7 mouse cellular contexts compared by ENCODE assay signal in genomic region chr2:32876490-32877302, GRCm38 (mm10). TPM values are rescaled to one million over a fixed set of nuclear protein-coding genes. Genes with fewer than 3 reads are reported as not detected.
DNase-seq lines count a peak whose midpoint lies in the region; ATAC-seq and TF ChIP-seq lines count a peak whose summit lies in the region.

No protein-coding gene starts in this region.

- H3K27ac ChIP-seq in lung, embryonic 16.5 days (ENCODE audit: low read length), result peak overlapping the region; percentile 97
- H3K27ac ChIP-seq in embryonic facial prominence, embryonic 14.5 days (replicated peaks; ENCODE audit: low read depth, low read length), result peak overlapping the region; percentile 91
- peak overlapping the region; percentile 79 for H3K27ac ChIP-seq in intestine, postnatal 0 days (ENCODE audit: low read depth, low read length)
- peak overlapping the region; percentile 93 for H3K27ac ChIP-seq in midbrain, embryonic 14.5 days (replicated peaks; ENCODE audit: low read depth, low read length)

- intact Hi-C loops in left cerebral cortex, postnatal 25 days (cut with DNase I), result loop anchor here (2.0 kb wide), 1 partner anchor 32 kb away; no protein-coding TSS in a partner anchor

- H3K9me3 ChIP-seq in lung, embryonic 16.5 days (ENCODE audit: control insufficient read depth, low read length), result no peaks in the 10 kb centered on the region
- no peaks in the 10 kb centered on the region for H3K9me3 ChIP-seq in embryonic facial prominence, embryonic 14.5 days (ENCODE audit: control insufficient read depth, low read length)
- no peaks in the 10 kb centered on the region for H3K9me3 ChIP-seq in intestine, postnatal 0 days (ENCODE audit: control insufficient read depth)
- H3K9me3 ChIP-seq in midbrain, embryonic 14.5 days (ENCODE audit: control insufficient read depth, low read length), result no peaks in the 10 kb centered on the region

- H3K4me1 ChIP-seq in lung, embryonic 16.5 days (replicated peaks; ENCODE audit: control insufficient read depth, insufficient read depth, low read length), result peaks cover 60% of the 10 kb centered on the region
- H3K4me1 ChIP-seq in embryonic facial prominence, embryonic 14.5 days (ENCODE audit: control insufficient read depth, insufficient read depth, low read length), result peaks cover 59% of the 10 kb centered on the region
- peaks cover 17% of the 10 kb centered on the region for H3K4me1 ChIP-seq in intestine, postnatal 0 days (replicated peaks; ENCODE audit: control insufficient read depth, insufficient read depth, low read length)
- H3K4me1 ChIP-seq in midbrain, embryonic 14.5 days (ENCODE audit: control insufficient read depth, insufficient read depth, low read length), result peaks cover 56% of the 10 kb centered on the region

- DNase-seq in lung, postnatal 25 days (ENCODE audit: low spot score), result no peak
- no peak for DNase-seq in embryonic facial prominence, embryonic 14.5 days (ENCODE audit: low spot score)
- DNase-seq in midbrain, embryonic 14.5 days, result peak; percentile 48
- DNase-seq in left cerebral cortex, postnatal 25 days (ENCODE audit: low spot score in 2 of 2), result no peak

- peak overlapping the region; percentile 96 for H3K9ac ChIP-seq in lung, embryonic 16.5 days (ENCODE audit: low read length)
- H3K9ac ChIP-seq in embryonic facial prominence, embryonic 14.5 days (ENCODE audit: low read depth, low read length), result peak overlapping the region; percentile 92
- H3K9ac ChIP-seq in intestine, postnatal 0 days (ENCODE audit: low read depth, low read length), result peak overlapping the region; percentile 81
- peak overlapping the region; percentile 90 for H3K9ac ChIP-seq in midbrain, embryonic 14.5 days (replicated peaks; ENCODE audit: low read length)

- TF ChIP-seq CTCF in intestine, postnatal 0 days (IDR thresholded peaks at IDR 0.05; ENCODE audit: low read depth), result no peak

- H3K4me3 ChIP-seq in lung, embryonic 16.5 days (ENCODE audit: low read length), result peak overlapping the region; percentile 91
- H3K4me3 ChIP-seq in embryonic facial prominence, embryonic 14.5 days (ENCODE audit: low read depth, low read length), result peak overlapping the region; percentile 88
- peak overlapping the region; percentile 78 for H3K4me3 ChIP-seq in intestine, postnatal 0 days (ENCODE audit: low read depth, low read length)
- H3K4me3 ChIP-seq in midbrain, embryonic 14.5 days (replicated peaks; ENCODE audit: low read depth, low read length), result peak overlapping the region; percentile 82

- WGBS in lung, embryonic 16.5 days, result 2% methylated on average over 20 of the region's 20 CpGs
- WGBS in embryonic facial prominence, embryonic 14.5 days, result 2% methylated on average over 15 of the region's 20 CpGs
- 2% methylated on average over 20 of the region's 20 CpGs for WGBS in intestine, postnatal 0 days
- 4% methylated on average over 20 of the region's 20 CpGs for WGBS in midbrain, embryonic 14.5 days

- no peaks in the 10 kb centered on the region for H3K27me3 ChIP-seq in lung, embryonic 16.5 days (ENCODE audit: control insufficient read depth, insufficient read depth, low read depth, low read length)
- no peaks in the 10 kb centered on the region for H3K27me3 ChIP-seq in embryonic facial prominence, embryonic 14.5 days (replicated peaks; ENCODE audit: control insufficient read depth, insufficient read depth, low read length)
- no peaks in the 10 kb centered on the region for H3K27me3 ChIP-seq in intestine, postnatal 0 days (replicated peaks; ENCODE audit: control insufficient read depth, insufficient read depth, low read length)
- H3K27me3 ChIP-seq in midbrain, embryonic 14.5 days (ENCODE audit: control insufficient read depth, insufficient read depth, low read length), result no peaks in the 10 kb centered on the region

- ATAC-seq in lung, embryonic 16.5 days (ENCODE audit: low read depth), result no peak
- ATAC-seq in embryonic facial prominence, embryonic 14.5 days (ENCODE audit: low read depth), result no peak
- ATAC-seq in intestine, postnatal 0 days, result peak; percentile 29; the same call in 1 of the 2 replicates
- ATAC-seq in midbrain, embryonic 14.5 days (ENCODE audit: low FRiP score, low TSS enrichment), result peak; percentile 38
- no peak for ATAC-seq in erythroid progenitor cell, adult 5-6 weeks (replicated peaks; ENCODE audit: low FRiP score, poor library complexity, severe bottlenecking)

- H3K4me2 ChIP-seq in lung, embryonic 16.5 days (ENCODE audit: low read depth, low read length), result peak overlapping the region; percentile 80
- peak overlapping the region; percentile 91 for H3K4me2 ChIP-seq in embryonic facial prominence, embryonic 14.5 days (ENCODE audit: low read depth, low read length)
- H3K4me2 ChIP-seq in intestine, postnatal 0 days (replicated peaks; ENCODE audit: low read depth), result peak overlapping the region; percentile 83
- H3K4me2 ChIP-seq in midbrain, embryonic 14.5 days (ENCODE audit: low read length), result peak overlapping the region; percentile 93

- H3K36me3 ChIP-seq in lung, embryonic 16.5 days (ENCODE audit: control insufficient read depth, insufficient read depth, low read length), result no peaks in the 10 kb centered on the region
- H3K36me3 ChIP-seq in embryonic facial prominence, embryonic 14.5 days (ENCODE audit: control insufficient read depth, insufficient read depth, low read length), result no peaks in the 10 kb centered on the region
- H3K36me3 ChIP-seq in intestine, postnatal 0 days (ENCODE audit: control insufficient read depth, insufficient read depth), result no peaks in the 10 kb centered on the region
- H3K36me3 ChIP-seq in midbrain, embryonic 14.5 days (ENCODE audit: control insufficient read depth, insufficient read depth, low read length), result no peaks in the 10 kb centered on the region

RNA-seq across cellular contexts. Expression of gene Fam129b, which starts 0.8 kb away (rescaled TPM):
- polyA plus RNA-seq in lung, embryonic 16.5 days (2015; fragmentation: Nextera tagmentation; extraction: Ambion mirVana), result 133 and 141 TPM in 2 replicates
- polyA plus RNA-seq in embryonic facial prominence, embryonic 14.5 days (2014; fragmentation: Nextera tagmentation; extraction: Ambion mirVana), result 38.4 and 39.0 TPM in 2 replicates
- polyA plus RNA-seq in intestine, postnatal 0 days (2015; fragmentation: Nextera tagmentation; extraction: Ambion mirVana), result 13.9 and 15.3 TPM in 2 replicates
- 13.6 and 19.8 TPM in 2 replicates for polyA plus RNA-seq in midbrain, embryonic 14.5 days (2014; fragmentation: Nextera tagmentation; extraction: Ambion mirVana)
- total RNA-seq in erythroid progenitor cell, adult 5-6 weeks (2015; ENCODE audit: low replicate concordance), result 2.2 and 8.8 TPM in 2 replicates
- 5.0 and 11.5 TPM in 2 replicates for total RNA-seq in erythroid progenitor cell, adult 5-6 weeks (2017; ENCODE audit: low replicate concordance)
- 10 to 100 TPM; 20.8 to 24.6 TPM for total RNA-seq in left cerebral cortex, postnatal 25 days (2021)

RNA-seq across cellular contexts. Expression of gene Stxbp1, which starts 29.7 kb away (rescaled TPM):
- 21.9 and 24.1 TPM in 2 replicates for polyA plus RNA-seq in lung, embryonic 16.5 days (2015; fragmentation: Nextera tagmentation; extraction: Ambion mirVana)
- polyA plus RNA-seq in embryonic facial prominence, embryonic 14.5 days (2014; fragmentation: Nextera tagmentation; extraction: Ambion mirVana), result 26.8 and 29.7 TPM in 2 replicates
- 12.1 and 12.2 TPM in 2 replicates for polyA plus RNA-seq in intestine, postnatal 0 days (2015; fragmentation: Nextera tagmentation; extraction: Ambion mirVana)
- 240 and 245 TPM in 2 replicates for polyA plus RNA-seq in midbrain, embryonic 14.5 days (2014; fragmentation: Nextera tagmentation; extraction: Ambion mirVana)
- 0.84 and 1.4 TPM in 2 replicates for total RNA-seq in erythroid progenitor cell, adult 5-6 weeks (2015; ENCODE audit: low replicate concordance)
- total RNA-seq in erythroid progenitor cell, adult 5-6 weeks (2017; ENCODE audit: low replicate concordance), result 0.61 and 4.0 TPM in 2 replicates
- total RNA-seq in left cerebral cortex, postnatal 25 days (2021), result 1,000 to 10,000 TPM in 1 of 2 experiments, 100 to 1,000 TPM in 1; 957 to 1,021 TPM

Comparison
In these comparisons a context has a peak if more than half of its experiments do, and no peak if none do; other contexts are left out.
1. ATAC-seq: peak in intestine, postnatal 0 days (single experiment) and midbrain, embryonic 14.5 days (single experiment); none in lung, embryonic 16.5 days (single experiment), embryonic facial prominence, embryonic 14.5 days (single experiment) and erythroid progenitor cell, adult 5-6 weeks (single experiment).
2. Peak in every context shown above with its lines, with median percentiles within 50 percentile points of each other: H3K27ac ChIP-seq, H3K4me2 ChIP-seq, H3K4me3 ChIP-seq and H3K9ac ChIP-seq.